Mouse (Mus musculus): Measurements from ENCODE around the gene Rbfox3.

Gene Rbfox3

GRCm38 (mm10) chr11:118553926-118554325 is 357.5 kb downstream of the Rbfox3 start:
- no peak for DNase-seq (ENCODE audit: low read depth, low spot score)

- DNase-seq (ENCODE audit: low read depth, low spot score): no peak
Measured at GRCm38 (mm10) chr11:118553001-118553400, 358.4 kb downstream of the Rbfox3 start.

- DNase-seq (ENCODE audit: low read depth, low spot score): peak; percentile 49
Measured at GRCm38 (mm10) chr11:118552478-118552877, 358.9 kb downstream of the Rbfox3 start.

- no peak for DNase-seq (ENCODE audit: low read depth, low spot score)
Measured at GRCm38 (mm10) chr11:118551705-118552104, 359.7 kb downstream of the Rbfox3 start.

- no peak for DNase-seq (ENCODE audit: low read depth, low spot score)
Measured at GRCm38 (mm10) chr11:118550773-118551520, 360.4 kb downstream of the Rbfox3 start.

GRCm38 (mm10) chr11:118548242-118548641 is 363.2 kb downstream of the Rbfox3 start:
- DNase-seq (ENCODE audit: low read depth, low spot score): no peak

- DNase-seq (ENCODE audit: low read depth, low spot score): no peak
Measured at GRCm38 (mm10) chr11:118546269-118546668, 365.1 kb downstream of the Rbfox3 start.

GRCm38 (mm10) chr11:118545690-118546089 is 365.7 kb downstream of the Rbfox3 start:
- DNase-seq (ENCODE audit: low read depth, low spot score): no peak

- DNase-seq (ENCODE audit: low read depth, low spot score): no peak
Measured at GRCm38 (mm10) chr11:118544564-118544963, 366.8 kb downstream of the Rbfox3 start.

- no peak for DNase-seq (ENCODE audit: low read depth, low spot score)
Measured at GRCm38 (mm10) chr11:118542906-118543305, 368.5 kb downstream of the Rbfox3 start.

- no peak for DNase-seq (ENCODE audit: low read depth, low spot score)
Measured at GRCm38 (mm10) chr11:118540411-118541026, 370.9 kb downstream of the Rbfox3 start.

- no peak for DNase-seq (ENCODE audit: low read depth, low spot score)
Measured at GRCm38 (mm10) chr11:118538008-118538407, 373.4 kb downstream of the Rbfox3 start.

GRCm38 (mm10) chr11:118534382-118535092 is 376.9 kb downstream of the Rbfox3 start:
- DNase-seq (ENCODE audit: low read depth, low spot score): no peak

- no peak for DNase-seq (ENCODE audit: low read depth, low spot score)
Measured at GRCm38 (mm10) chr11:118530313-118530712, 381.1 kb downstream of the Rbfox3 start.

GRCm38 (mm10) chr11:118528761-118529160 is 382.6 kb downstream of the Rbfox3 start:
- DNase-seq (ENCODE audit: low read depth, low spot score): no peak

- DNase-seq (ENCODE audit: low read depth, low spot score): no peak
Measured at GRCm38 (mm10) chr11:118525059-118525458, 386.3 kb downstream of the Rbfox3 start.

- no peak for DNase-seq (ENCODE audit: low read depth, low spot score)
Measured at GRCm38 (mm10) chr11:118523496-118524145, 387.8 kb downstream of the Rbfox3 start.

- no peak for DNase-seq (ENCODE audit: low read depth, low spot score)
Measured at GRCm38 (mm10) chr11:118520932-118521331, 390.5 kb downstream of the Rbfox3 start.

GRCm38 (mm10) chr11:118520251-118520650 is 391.1 kb downstream of the Rbfox3 start:
- DNase-seq (ENCODE audit: low read depth, low spot score): no peak

GRCm38 (mm10) chr11:118518743-118519142 is 392.7 kb downstream of the Rbfox3 start:
- no peak for DNase-seq (ENCODE audit: low read depth, low spot score)

- no peak for DNase-seq (ENCODE audit: low read depth, low spot score)
Measured at GRCm38 (mm10) chr11:118517924-118518323, 393.5 kb downstream of the Rbfox3 start.

Measured in telencephalon, adult 2 months (tissue).